Mouse (Mus musculus) hindbrain, embryonic 15.5 days (tissue): ENCODE data around the gene Fads1. TPM values are rescaled to one million over a fixed set of nuclear protein-coding genes. Genes with fewer than 3 reads are reported as not detected.
A peak's percentile ranks its signal among the peaks of the same experiment; 100 is the strongest.

ENCODE experiments used
- ATAC-seq: fragments of 200-750 bp; cut with Nextera tagmentation; 2 replicates; pipeline ENCODE4 v1.8.0; 2017; ENCODE audit warnings: low read depth, moderate number of reproducible peaks, moderate TSS enrichment; ENCODE audit not compliant: low FRiP score
- H3K27ac ChIP-seq: fragments of 300-500 bp; sonication (generic); replicated peaks from 2 replicates; pipeline ENCODE4 v1.5.1; 2015; ENCODE audit warnings: mild to moderate bottlenecking, inconsistent platforms
- H3K27me3 ChIP-seq: fragments of 300-500 bp; sonication (generic); 2 replicates; pipeline ENCODE4 v1.6.1; 2015; ENCODE audit warnings: control low read depth, inconsistent platforms
- H3K36me3 ChIP-seq: fragments of 300-500 bp; sonication (generic); 2 replicates; pipeline ENCODE4 v1.6.1; 2015; ENCODE audit warnings: control low read depth, inconsistent platforms
- H3K4me1 ChIP-seq: fragments of 300-500 bp; sonication (generic); replicated peaks from 2 replicates; pipeline ENCODE4 v1.6.1; 2015; ENCODE audit warnings: control low read depth, inconsistent platforms
- H3K4me2 ChIP-seq: fragments of 300-500 bp; sonication (generic); 2 replicates; pipeline ENCODE4 v1.6.1; 2015; ENCODE audit warnings: moderate library complexity, mild to moderate bottlenecking, inconsistent platforms
- H3K4me3 ChIP-seq: fragments of 300-500 bp; sonication (generic); 2 replicates; pipeline ENCODE4 v1.5.1; 2015; ENCODE audit warnings: mild to moderate bottlenecking, inconsistent platforms
- H3K9ac ChIP-seq: fragments of 300-500 bp; sonication (generic); 2 replicates; pipeline ENCODE4 v1.6.1; 2015; ENCODE audit warnings: inconsistent platforms
- H3K9me3 ChIP-seq: fragments of 300-500 bp; sonication (generic); 2 replicates; pipeline ENCODE4 v1.6.1; 2016; ENCODE audit warnings: control low read depth, inconsistent platforms
- WGBS: fragments of 180-500 bp; shearing (Covaris S2); methylation state at CpG from one replicate; pipeline ENCODE4 v1.1.7; 2015; 5-methylcytosine and 5-hydroxymethylcytosine counted together
- polyA plus RNA-seq: library from polyadenylated mRNA; unstranded; fragments of >200 nt; fragmentation: Nextera tagmentation; extraction: Ambion mirVana; gene quantifications from 2 replicates; pipeline ENCODE4 v1.2.1, GENCODE M21; 2015

The Fads1 gene
- polyA plus RNA-seq, 1 experiment from 2014 or later: 160 TPM

- ATAC-seq: no peak
- peaks cover 58% of the 10 kb centered on the region for H3K36me3 ChIP-seq
These were observed 14.4 kb downstream of the Fads1 start for GRCm38 (mm10) chr19:10197130-10197529.

GRCm38 (mm10) chr19:10198286-10198685 lies 15.6 kb downstream of the Fads1 start:
- no peaks in the 10 kb centered on the region for H3K27me3 ChIP-seq
- no peak overlapping the region for H3K4me3 ChIP-seq
- no peak overlapping the region for H3K9ac ChIP-seq
- peaks cover 47% of the 10 kb centered on the region for H3K36me3 ChIP-seq
- 78% methylated on average over 2 of the region's 2 CpGs for WGBS
- ATAC-seq: no peak
- no peak overlapping the region for H3K27ac ChIP-seq
- H3K9me3 ChIP-seq: no peaks in the 10 kb centered on the region
- H3K4me1 ChIP-seq: peaks cover 8% of the 10 kb centered on the region
- no peak overlapping the region for H3K4me2 ChIP-seq

More at GRCm38 (mm10) chr19:10197130-10197529, 14.4 kb downstream of the Fads1 start:
- 94% methylated on average over 4 of the region's 4 CpGs for WGBS
- no peaks in the 10 kb centered on the region for H3K9me3 ChIP-seq
- no peak overlapping the region for H3K4me2 ChIP-seq
- no peaks in the 10 kb centered on the region for H3K4me1 ChIP-seq
- H3K4me3 ChIP-seq: no peak overlapping the region
- no peaks in the 10 kb centered on the region for H3K27me3 ChIP-seq
- H3K9ac ChIP-seq: no peak overlapping the region
- no peak overlapping the region for H3K27ac ChIP-seq

- Histone ChIP-seq H3K4me3 (no peak overlapping the region), H3K27ac (no peak overlapping the region), H3K9ac (no peak overlapping the region), H3K27me3 (no peaks in the 10 kb centered on the region), H3K4me1 (peaks cover 9% of the 10 kb centered on the region), H3K36me3 (peaks cover 42% of the 10 kb centered on the region), H3K4me2 (no peak overlapping the region), H3K9me3 (no peaks in the 10 kb centered on the region)
- peak; percentile 55 for ATAC-seq
- 32% methylated on average over 3 of the region's 3 CpGs for WGBS
These were observed 16.0 kb downstream of the Fads1 start for GRCm38 (mm10) chr19:10198723-10199122.

GRCm38 (mm10) chr19:10203146-10203847 lies 20.6 kb downstream of the Fads1 start:
- Histone ChIP-seq H3K36me3 (peaks cover 26% of the 10 kb centered on the region), H3K27ac (peak overlapping the region; percentile 81), H3K9ac (peak overlapping the region; percentile 75), H3K4me2 (peak overlapping the region; percentile 82), H3K27me3 (no peaks in the 10 kb centered on the region), H3K4me3 (peak overlapping the region; percentile 66), H3K4me1 (peaks cover 16% of the 10 kb centered on the region), H3K9me3 (no peaks in the 10 kb centered on the region)
- ATAC-seq: peak; percentile 54; the same call in 1 of the 2 replicates
- WGBS: 2% methylated on average over 23 of the region's 23 CpGs

- H3K4me3 ChIP-seq: peak within 1 kb of the TSS; percentile 66
- peaks cover 27% of the 10 kb centered on the region for H3K36me3 ChIP-seq
- peaks cover 16% of the 10 kb centered on the region for H3K4me1 ChIP-seq
- H3K9me3 ChIP-seq: no peaks in the 10 kb centered on the region
- ATAC-seq: peak; percentile 92
- under 1% methylated on average over 40 of the region's 40 CpGs for WGBS
- H3K27me3 ChIP-seq: no peaks in the 10 kb centered on the region
- peak within 1 kb of the TSS; percentile 81 for H3K27ac ChIP-seq
- peak within 1 kb of the TSS; percentile 82 for H3K4me2 ChIP-seq
- peak within 1 kb of the TSS; percentile 75 for H3K9ac ChIP-seq
These were observed 21.3 kb downstream of the Fads1 start, which contains the start of the genes Tmem258 and Fen1 for GRCm38 (mm10) chr19:10203848-10204615. Gene Tmem258 (plus strand): TSS chr19:10204014. Gene Fen1 (minus strand): TSS chr19:10204169.

GRCm38 (mm10) chr19:10204616-10205001 lies 21.9 kb downstream of the Fads1 start:
- 1% methylated on average over 5 of the region's 5 CpGs for WGBS
- Histone ChIP-seq H3K27ac (peak overlapping the region; percentile 81), H3K9ac (peak overlapping the region; percentile 75), H3K9me3 (no peaks in the 10 kb centered on the region), H3K27me3 (no peaks in the 10 kb centered on the region), H3K4me2 (peak overlapping the region; percentile 82), H3K36me3 (peaks cover 33% of the 10 kb centered on the region), H3K4me1 (peaks cover 16% of the 10 kb centered on the region), H3K4me3 (peak overlapping the region; percentile 66)
- ATAC-seq: peak; percentile 25; the same call in 1 of the 2 replicates

GRCm38 (mm10) chr19:10205051-10205450 lies 22.4 kb downstream of the Fads1 start:
- peak overlapping the region; percentile 66; the same call in 1 of the 2 replicates for H3K4me3 ChIP-seq
- ATAC-seq: no peak
- H3K27ac ChIP-seq: no peak overlapping the region
- peaks cover 16% of the 10 kb centered on the region for H3K4me1 ChIP-seq
- WGBS: 75% methylated on average over 6 of the region's 6 CpGs
- peak overlapping the region; percentile 82 for H3K4me2 ChIP-seq
- H3K9me3 ChIP-seq: no peaks in the 10 kb centered on the region
- H3K36me3 ChIP-seq: peaks cover 33% of the 10 kb centered on the region
- H3K27me3 ChIP-seq: no peaks in the 10 kb centered on the region
- H3K9ac ChIP-seq: no peak overlapping the region

- H3K4me3 ChIP-seq: no peak overlapping the region
- no peaks in the 10 kb centered on the region for H3K27me3 ChIP-seq
- peaks cover 35% of the 10 kb centered on the region for H3K36me3 ChIP-seq
- peaks cover 7% of the 10 kb centered on the region for H3K4me1 ChIP-seq
- H3K9me3 ChIP-seq: no peaks in the 10 kb centered on the region
- H3K27ac ChIP-seq: no peak overlapping the region
- no peak overlapping the region for H3K9ac ChIP-seq
- no peak overlapping the region for H3K4me2 ChIP-seq
- WGBS: 93% methylated on average over 3 of the region's 3 CpGs
- no peak for ATAC-seq
These were observed 26.2 kb downstream of the Fads1 start for GRCm38 (mm10) chr19:10208851-10209250.

GRCm38 (mm10) chr19:10210885-10211284 lies 28.2 kb downstream of the Fads1 start:
- Histone ChIP-seq H3K27me3 (no peaks in the 10 kb centered on the region), H3K9ac (no peak overlapping the region), H3K4me1 (no peaks in the 10 kb centered on the region), H3K4me2 (no peak overlapping the region), H3K27ac (no peak overlapping the region), H3K36me3 (peaks cover 35% of the 10 kb centered on the region), H3K4me3 (no peak overlapping the region), H3K9me3 (no peaks in the 10 kb centered on the region)
- 92% methylated on average over 4 of the region's 4 CpGs for WGBS
- ATAC-seq: no peak

- H3K4me1 ChIP-seq: no peaks in the 10 kb centered on the region
- WGBS: 90% methylated on average over 10 of the region's 10 CpGs
- H3K9me3 ChIP-seq: no peaks in the 10 kb centered on the region
- H3K27ac ChIP-seq: no peak overlapping the region
- H3K4me3 ChIP-seq: no peak overlapping the region
- no peaks in the 10 kb centered on the region for H3K27me3 ChIP-seq
- H3K9ac ChIP-seq: no peak overlapping the region
- H3K4me2 ChIP-seq: no peak overlapping the region
- peaks cover 19% of the 10 kb centered on the region; the same call in 1 of the 2 replicates for H3K36me3 ChIP-seq
- ATAC-seq: no peak
These were observed 31.2 kb downstream of the Fads1 start for GRCm38 (mm10) chr19:10213796-10214471.

- 85% methylated on average over 8 of the region's 8 CpGs for WGBS
- Histone ChIP-seq H3K36me3 (peaks cover 7% of the 10 kb centered on the region; the same call in 1 of the 2 replicates), H3K27me3 (no peaks in the 10 kb centered on the region), H3K4me1 (no peaks in the 10 kb centered on the region), H3K9me3 (no peaks in the 10 kb centered on the region), H3K4me2 (no peak overlapping the region), H3K27ac (no peak overlapping the region), H3K4me3 (no peak overlapping the region), H3K9ac (no peak overlapping the region)
- ATAC-seq: no peak
These were observed 33.4 kb downstream of the Fads1 start for GRCm38 (mm10) chr19:10216101-10216500.
